Mouse (Mus musculus) left cerebral cortex, adult 18-20 months (tissue): ENCODE measurements around the gene Slx4. TPM values are rescaled to one million over a fixed set of nuclear protein-coding genes. Genes with fewer than 3 reads are reported as not detected.

Source experiments
- total RNA-seq, 2 experiments: library from RNA; stranded (reverse); gene quantifications; 2 replicates each; pipeline ENCODE4 v1.2.3; 2021

The Slx4 gene
- total RNA-seq, 2 experiments from 2014 or later, result 49.3 to 51.6 TPM

Other genes with a start within 250 kb of the Slx4 start
- not detected for gene Olfr15, start 172.9 kb downstream of the Slx4 start, total RNA-seq
- gene Zfp174, start 156.5 kb downstream of the Slx4 start, total RNA-seq, result 1 to 10 TPM; 3.8 to 4.1 TPM
- 100 to 1,000 TPM; 113 to 116 TPM for gene Naa60, start 131.4 kb downstream of the Slx4 start, total RNA-seq
- 10 to 100 TPM; 27.0 to 27.4 TPM for gene Zfp597, start 119.2 kb downstream of the Slx4 start, total RNA-seq
- gene Gm20695, start 119.1 kb downstream of the Slx4 start, total RNA-seq, result not detected
- 1 to 10 TPM; 5.6 to 7.8 TPM for gene 1700037C18Rik, start 95.1 kb downstream of the Slx4 start, total RNA-seq
- 10 to 100 TPM; 28.2 to 29.3 TPM for gene Cluap1, start 95.0 kb downstream of the Slx4 start, total RNA-seq
- gene Nlrc3, start 27.1 kb downstream of the Slx4 start, total RNA-seq, result 1 to 10 TPM; 2.0 to 2.3 TPM
- not detected for gene Dnase1, start 33.2 kb upstream of the Slx4 start, total RNA-seq
- 10 to 100 TPM; 67.6 to 74.8 TPM for gene Trap1, start 74.1 kb upstream of the Slx4 start, total RNA-seq
- gene Crebbp, start 210.2 kb upstream of the Slx4 start, total RNA-seq, result 10 to 100 TPM; 79.7 to 80.6 TPM